Mouse (Mus musculus) midbrain, embryonic 15.5 days (tissue): Measurements from ENCODE around the gene Mrps6. TPM values are rescaled to one million over a fixed set of nuclear protein-coding genes. Genes with fewer than 3 reads are reported as not detected.
"Not testable (repeated sequence)": the region's sequence is repeated elsewhere in the genome, so short reads cannot be mapped to it uniquely, and the experiment has no call there.

ENCODE experiments used
- ATAC-seq: fragments of 200-750 bp; cut with Nextera tagmentation; replicated peaks from 2 replicates; pipeline ENCODE4 v1.8.0; 2017; ENCODE audit warnings: moderate TSS enrichment
- H3K27ac ChIP-seq: fragments of 300-500 bp; sonication (generic); 2 replicates; pipeline ENCODE4 v1.5.1; 2015; ENCODE audit warnings: mild to moderate bottlenecking, inconsistent platforms
- H3K27me3 ChIP-seq: fragments of 300-500 bp; sonication (generic); replicated peaks from 2 replicates; pipeline ENCODE4 v1.6.1; 2015; ENCODE audit warnings: inconsistent platforms
- H3K36me3 ChIP-seq: fragments of 300-500 bp; sonication (generic); replicated peaks from 2 replicates; pipeline ENCODE4 v1.6.1; 2015; ENCODE audit warnings: inconsistent platforms
- H3K4me1 ChIP-seq: fragments of 300-500 bp; sonication (generic); 2 replicates; pipeline ENCODE4 v1.6.1; 2015; ENCODE audit warnings: inconsistent platforms
- H3K4me2 ChIP-seq: fragments of 300-500 bp; sonication (generic); 2 replicates; pipeline ENCODE4 v1.6.1; 2015; ENCODE audit warnings: inconsistent platforms, mild to moderate bottlenecking, moderate library complexity
- H3K4me3 ChIP-seq: fragments of 300-500 bp; sonication (generic); 2 replicates; pipeline ENCODE4 v1.5.1; 2015; ENCODE audit warnings: mild to moderate bottlenecking, inconsistent platforms
- H3K9ac ChIP-seq: fragments of 300-500 bp; sonication (generic); 2 replicates; pipeline ENCODE4 v1.6.1; 2015; ENCODE audit warnings: mild to moderate bottlenecking, inconsistent platforms
- H3K9me3 ChIP-seq: fragments of 300-500 bp; sonication (generic); 2 replicates; pipeline ENCODE4 v1.6.1; 2016; ENCODE audit warnings: inconsistent platforms
- whole genome bisulfite sequencing: fragments of 180-500 bp; shearing (Covaris S2); methylation state at CpG from one replicate; pipeline ENCODE4 v1.1.7; 2015; ENCODE audit warnings: mixed read lengths; 5-methylcytosine and 5-hydroxymethylcytosine counted together
- polyA plus RNA-seq: library from polyadenylated mRNA; unstranded; fragments of >200 nt; fragmentation: Nextera tagmentation; extraction: Ambion mirVana; gene quantifications from 2 replicates; pipeline ENCODE4 v1.2.1, GENCODE M21; 2015

Mrps6 gene
- polyA plus RNA-seq, 1 experiment from 2014 or later: 163 TPM

DNA sequence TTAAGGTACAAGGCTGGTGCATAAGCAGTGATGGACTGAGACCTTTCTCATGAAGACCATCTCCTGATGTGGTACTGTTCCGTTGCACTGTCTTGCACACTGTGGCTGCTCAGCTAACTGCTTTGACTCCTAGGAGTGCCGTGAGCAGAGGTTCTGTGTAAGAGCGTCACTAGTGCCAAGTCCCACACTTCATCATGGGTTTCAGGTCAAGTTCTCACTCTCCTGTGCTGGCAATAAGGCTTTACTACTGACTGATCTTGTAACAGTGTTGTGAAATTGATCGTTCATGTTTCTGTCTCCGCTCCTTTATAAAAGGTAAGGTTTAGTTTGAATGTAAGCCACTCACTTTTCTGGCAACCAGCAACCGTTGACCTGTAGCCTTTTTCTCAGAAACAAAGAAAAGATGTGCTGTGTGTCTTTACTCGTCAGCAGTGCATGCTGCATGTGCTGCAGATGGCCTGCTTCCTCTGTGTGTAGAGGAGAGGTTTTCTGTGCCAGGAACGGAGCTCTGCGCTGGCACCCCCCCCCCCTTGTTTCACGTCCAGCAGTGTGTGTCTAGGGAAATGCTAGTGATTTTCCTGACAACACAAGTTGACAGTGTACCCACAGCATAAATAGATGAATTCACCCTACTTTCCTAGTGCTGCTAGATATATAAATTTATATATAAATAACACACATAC, 25.8 kb downstream of the Mrps6 start:
- H3K27me3 ChIP-seq: no peaks in the 10 kb centered on the region
- no peaks in the 10 kb centered on the region; the same call in 1 of the 2 replicates for H3K36me3 ChIP-seq
- no peaks in the 10 kb centered on the region for H3K4me1 ChIP-seq
- WGBS: 74% methylated on average over 10 of the region's 10 CpGs
- H3K9me3 ChIP-seq: no peaks in the 10 kb centered on the region
- H3K4me3 ChIP-seq: no peak overlapping the region
- H3K27ac ChIP-seq: no peak overlapping the region
- H3K4me2 ChIP-seq: no peak overlapping the region
- no peak overlapping the region for H3K9ac ChIP-seq
- ATAC-seq: no peak

DNA sequence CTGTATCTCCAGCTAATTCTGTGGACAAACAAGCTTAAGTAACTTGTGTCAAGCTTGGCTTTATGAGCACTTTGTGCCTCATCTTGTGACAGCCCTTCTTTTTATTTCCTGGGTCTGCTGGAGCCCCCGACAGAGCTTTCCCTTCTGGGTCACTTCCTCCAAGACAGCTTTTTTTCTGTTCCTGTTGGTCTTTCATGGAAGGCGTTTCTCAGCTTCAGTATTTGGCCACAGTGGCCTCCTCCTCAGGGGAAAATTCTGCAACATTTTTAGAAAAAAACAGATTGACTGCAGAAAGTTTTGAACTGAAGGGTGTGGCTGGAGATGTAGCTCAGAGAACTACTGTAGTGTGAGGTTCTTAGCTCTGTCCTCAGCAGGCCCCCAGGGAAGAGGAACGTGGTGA, 31.2 kb downstream of the Mrps6 start:
- H3K27me3 ChIP-seq: no peaks in the 10 kb centered on the region
- no peaks in the 10 kb centered on the region for H3K9me3 ChIP-seq
- peaks cover 8% of the 10 kb centered on the region; the same call in 1 of the 2 replicates for H3K4me1 ChIP-seq
- no peak for ATAC-seq
- H3K27ac ChIP-seq: no peak overlapping the region
- H3K36me3 ChIP-seq: no peaks in the 10 kb centered on the region
- H3K9ac ChIP-seq: no peak overlapping the region
- no peak overlapping the region for H3K4me2 ChIP-seq
- WGBS: 59% methylated on average over 3 of the region's 3 CpGs
- H3K4me3 ChIP-seq: no peak overlapping the region

DNA sequence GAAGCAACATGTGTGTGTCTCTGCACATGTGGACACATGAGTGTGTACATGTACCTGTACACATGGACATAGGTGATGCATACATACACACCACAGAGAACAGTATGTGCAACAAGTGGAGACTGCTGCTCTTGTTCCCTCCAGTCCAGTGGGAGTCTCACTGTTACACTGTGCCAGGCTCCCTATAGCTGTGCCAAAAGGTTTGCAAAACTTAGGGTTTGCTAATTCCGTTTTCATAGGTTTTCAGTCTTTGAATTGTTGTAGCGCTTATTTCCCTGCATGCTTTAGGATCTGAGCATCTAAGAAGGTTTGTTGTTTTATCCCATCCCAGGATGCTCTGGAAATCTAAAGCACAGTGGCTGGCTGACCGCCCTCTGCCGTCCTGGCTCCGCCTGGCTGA, 33.8 kb downstream of the Mrps6 start:
- H3K9ac ChIP-seq: no peak overlapping the region
- no peak overlapping the region for H3K27ac ChIP-seq
- WGBS: 57% methylated on average over 5 of the region's 5 CpGs
- H3K4me1 ChIP-seq: peaks cover 8% of the 10 kb centered on the region; the same call in 1 of the 2 replicates
- no peak overlapping the region for H3K4me3 ChIP-seq
- no peak overlapping the region for H3K4me2 ChIP-seq
- H3K9me3 ChIP-seq: no peaks in the 10 kb centered on the region
- H3K36me3 ChIP-seq: no peaks in the 10 kb centered on the region
- ATAC-seq: no peak
- no peaks in the 10 kb centered on the region for H3K27me3 ChIP-seq

DNA sequence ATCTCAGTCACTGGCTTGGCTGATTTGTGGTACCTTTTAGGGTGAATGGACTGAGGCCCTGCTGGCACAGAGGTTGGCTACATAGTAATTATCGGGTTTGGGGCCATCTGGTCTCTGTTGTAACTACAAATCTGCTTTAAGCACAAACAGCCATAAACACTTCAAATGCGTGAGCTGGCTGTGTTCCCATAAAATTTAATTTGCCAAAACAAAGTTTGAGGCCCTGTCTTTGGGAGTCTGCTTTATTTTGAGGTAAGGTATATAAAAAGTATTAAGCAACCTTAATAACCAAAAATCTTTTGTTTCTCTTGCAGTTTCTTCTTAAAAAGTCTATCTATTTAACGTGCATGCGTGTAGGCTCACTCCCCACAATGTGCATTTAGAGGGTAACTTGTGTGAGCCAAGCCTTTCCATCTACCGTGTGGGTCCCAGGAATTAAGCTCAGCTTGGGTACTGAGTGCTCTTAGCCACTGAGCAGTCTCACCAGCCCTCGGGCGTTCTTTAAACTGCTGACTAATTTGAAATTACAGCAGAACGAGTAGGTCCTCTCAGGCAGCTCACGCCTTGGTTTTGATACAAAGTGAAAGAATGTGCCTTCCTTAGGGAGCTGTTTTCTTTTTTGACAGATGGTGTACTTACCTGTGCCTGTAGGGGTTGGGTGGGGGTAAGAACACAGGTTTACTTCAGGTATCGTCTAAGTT, 40.4 kb downstream of the Mrps6 start:
- H3K36me3 ChIP-seq: no peaks in the 10 kb centered on the region
- ATAC-seq: no peak
- peaks cover 4% of the 10 kb centered on the region; the same call in 1 of the 2 replicates for H3K4me1 ChIP-seq
- no peaks in the 10 kb centered on the region for H3K27me3 ChIP-seq
- no peak overlapping the region for H3K4me2 ChIP-seq
- WGBS: 81% methylated on average over 10 of the region's 10 CpGs
- no peak overlapping the region for H3K27ac ChIP-seq
- no peaks in the 10 kb centered on the region for H3K9me3 ChIP-seq
- no peak overlapping the region for H3K4me3 ChIP-seq
- no peak overlapping the region for H3K9ac ChIP-seq

DNA sequence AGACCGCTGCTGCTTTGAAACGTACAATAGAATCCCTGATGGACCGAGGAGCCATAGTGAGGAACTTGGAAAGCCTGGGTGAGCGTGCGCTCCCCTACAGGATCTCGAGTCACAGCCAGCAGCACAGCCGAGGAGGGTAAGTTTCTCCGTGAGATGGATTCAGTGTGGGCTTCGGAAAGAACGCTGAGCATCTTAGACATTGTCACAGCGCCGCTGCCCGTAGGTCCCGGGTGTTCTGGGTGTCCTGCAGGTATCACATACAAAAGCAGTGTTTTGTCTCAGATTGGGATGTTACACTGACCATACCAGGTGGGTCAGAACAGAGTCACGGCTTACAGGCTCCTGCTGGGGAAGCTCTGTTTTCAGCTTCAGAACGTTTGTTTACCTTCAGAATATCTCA, 41.5 kb downstream of the Mrps6 start:
- Histone ChIP-seq H3K36me3 (no peaks in the 10 kb centered on the region), H3K27me3 (no peaks in the 10 kb centered on the region), H3K4me1 (peaks cover 7% of the 10 kb centered on the region; the same call in 1 of the 2 replicates), H3K9ac (no peak overlapping the region), H3K27ac (peak overlapping the region; percentile 49), H3K9me3 (no peaks in the 10 kb centered on the region), H3K4me2 (no peak overlapping the region), H3K4me3 (no peak overlapping the region)
- no peak for ATAC-seq
- WGBS: 85% methylated on average over 16 of the region's 16 CpGs

DNA sequence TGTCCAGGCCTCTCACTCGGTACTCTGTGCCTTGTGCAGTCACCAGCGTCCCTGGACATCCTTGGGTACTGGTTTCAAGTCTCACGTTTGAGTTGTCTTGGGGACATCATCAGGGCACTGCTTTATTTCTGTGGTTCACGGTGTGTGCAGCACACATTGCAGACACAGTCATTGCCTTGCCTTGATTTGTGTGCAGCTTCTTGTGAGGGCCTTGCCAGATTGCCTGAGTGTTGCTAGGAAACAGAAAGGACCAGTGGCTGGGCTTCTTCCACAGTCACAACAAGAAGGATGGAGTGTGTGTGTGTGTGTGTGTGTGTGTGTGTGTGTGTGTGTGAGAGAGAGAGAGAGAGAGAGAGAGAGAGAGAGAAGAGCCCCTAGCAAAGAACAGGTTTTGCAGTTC, 42.0 kb downstream of the Mrps6 start:
- Histone ChIP-seq H3K27me3 (no peaks in the 10 kb centered on the region), H3K4me2 (no peak overlapping the region), H3K4me3 (no peak overlapping the region), H3K36me3 (no peaks in the 10 kb centered on the region), H3K9ac (no peak overlapping the region), H3K4me1 (peaks cover 7% of the 10 kb centered on the region; the same call in 1 of the 2 replicates), H3K27ac (peak overlapping the region; percentile 49), H3K9me3 (no peaks in the 10 kb centered on the region)
- WGBS: 70% methylated on average over 4 of the region's 4 CpGs
- no peak; the same call in 1 of the 2 replicates for ATAC-seq

DNA sequence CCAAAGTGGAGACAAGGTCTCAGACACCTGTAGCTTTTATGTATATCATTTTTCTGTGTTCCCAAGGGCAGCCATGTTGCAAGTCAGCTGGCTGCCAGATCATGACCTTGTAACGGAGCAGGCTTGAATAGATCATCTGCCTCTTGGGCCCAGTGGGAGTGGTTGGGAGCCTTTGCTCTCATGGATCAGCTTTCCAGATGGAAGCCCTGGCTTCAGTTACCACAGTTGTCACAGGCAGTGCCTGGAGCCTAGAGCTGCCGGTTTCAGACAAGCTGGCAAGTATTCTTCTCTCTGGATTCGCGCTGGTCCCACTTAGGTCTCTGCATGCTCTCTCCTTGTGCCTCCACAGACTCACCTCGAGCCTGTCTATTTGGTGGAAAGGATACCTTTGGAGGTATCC, 44.0 kb downstream of the Mrps6 start:
- Histone ChIP-seq H3K4me3 (no peak overlapping the region), H3K27me3 (no peaks in the 10 kb centered on the region), H3K36me3 (no peaks in the 10 kb centered on the region), H3K4me2 (no peak overlapping the region), H3K9me3 (no peaks in the 10 kb centered on the region), H3K27ac (no peak overlapping the region), H3K9ac (no peak overlapping the region), H3K4me1 (peaks cover 7% of the 10 kb centered on the region; the same call in 1 of the 2 replicates)
- 79% methylated on average over 5 of the region's 5 CpGs for WGBS
- ATAC-seq: no peak

DNA sequence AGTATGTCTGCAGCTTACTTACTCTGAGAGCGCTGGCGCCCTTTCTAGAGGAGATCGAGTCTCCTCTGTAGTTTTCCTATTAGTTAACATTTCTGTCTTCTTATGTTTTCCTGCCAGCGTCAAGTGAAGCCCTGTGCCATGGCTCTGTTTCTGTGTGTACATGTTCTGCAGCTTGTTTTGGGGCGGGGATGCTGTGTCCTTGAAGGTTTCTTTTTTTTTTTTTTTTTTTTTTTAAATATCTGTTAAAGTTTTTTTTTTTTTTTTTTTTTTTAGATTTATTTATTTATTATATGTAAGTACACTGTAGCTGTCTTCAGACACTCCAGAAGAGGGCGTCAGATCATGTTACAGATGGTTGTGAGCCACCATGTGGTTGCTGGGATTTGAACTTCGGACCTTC, 44.9 kb downstream of the Mrps6 start:
- H3K36me3 ChIP-seq, H3K4me2 ChIP-seq, H3K4me3 ChIP-seq, H3K27me3 ChIP-seq, ATAC-seq, H3K9ac ChIP-seq, H3K9me3 ChIP-seq, H3K4me1 ChIP-seq, H3K27ac ChIP-seq: not testable (repeated sequence)
- WGBS: 95% methylated on average over 7 of the region's 7 CpGs

DNA sequence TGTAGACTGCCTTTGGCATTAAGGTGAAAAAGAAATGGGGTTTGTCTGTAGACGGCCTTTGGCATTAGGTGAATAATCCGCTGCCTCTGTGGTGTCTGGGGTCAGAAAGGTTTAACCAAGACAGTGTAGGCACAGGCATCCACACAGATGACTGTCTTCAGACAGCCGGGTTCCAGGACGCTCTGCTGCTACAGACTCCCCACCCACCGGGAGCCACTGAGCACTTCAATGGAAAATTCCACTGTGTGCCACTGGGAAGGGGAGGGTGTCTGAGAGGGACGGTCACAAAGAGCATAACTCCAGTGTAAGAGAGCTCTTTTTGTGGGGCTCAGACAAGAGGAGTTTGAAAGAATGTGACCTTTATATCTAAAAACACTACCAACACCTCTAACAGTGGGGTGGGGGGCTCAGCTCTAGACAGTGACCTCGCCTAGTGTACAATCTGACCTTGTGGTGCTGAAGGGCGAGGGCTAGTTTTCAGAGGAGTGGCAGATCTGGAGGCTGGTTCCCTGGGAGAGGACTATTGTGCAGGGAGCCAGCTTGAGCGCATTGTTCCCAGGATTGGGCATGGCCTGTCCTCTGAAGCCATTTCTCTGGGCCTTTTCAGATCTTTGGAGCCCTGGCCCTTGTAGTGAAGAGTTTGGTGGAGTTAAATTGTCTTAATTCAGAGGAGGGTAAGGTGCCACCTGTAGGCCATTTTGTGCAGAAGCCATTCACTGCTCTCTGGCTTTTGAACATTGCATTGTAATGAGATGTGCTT, 45.7 kb downstream of the Mrps6 start:
- no peak overlapping the region for H3K9ac ChIP-seq
- no peaks in the 10 kb centered on the region for H3K9me3 ChIP-seq
- no peak overlapping the region for H3K4me3 ChIP-seq
- peaks cover 7% of the 10 kb centered on the region; the same call in 1 of the 2 replicates for H3K4me1 ChIP-seq
- 0 out of 2 replicates have a peak, but pooled peaks have one; percentile 35 for ATAC-seq
- H3K27me3 ChIP-seq: no peaks in the 10 kb centered on the region
- WGBS: 21% methylated on average over 9 of the region's 9 CpGs
- no peaks in the 10 kb centered on the region for H3K36me3 ChIP-seq
- H3K27ac ChIP-seq: 0 out of 2 replicates have a peak overlapping the region, but pooled peaks have one; percentile 1
- H3K4me2 ChIP-seq: no peak overlapping the region

DNA sequence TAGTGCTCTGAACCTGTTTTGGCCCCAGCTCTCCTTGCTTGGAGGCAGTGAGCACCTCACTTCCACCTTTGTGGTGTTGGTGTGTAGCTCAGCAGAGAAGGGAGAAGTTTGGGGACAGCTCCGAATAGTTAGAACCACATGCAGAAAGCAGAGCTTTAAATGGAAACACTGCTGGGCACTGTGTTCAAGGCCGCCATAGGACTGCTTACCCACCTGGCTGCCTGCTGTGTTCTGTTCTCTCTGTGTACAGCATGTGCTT, 46.2 kb downstream of the Mrps6 start:
- Histone ChIP-seq H3K9ac (no peak overlapping the region), H3K27ac (no peak overlapping the region), H3K9me3 (no peaks in the 10 kb centered on the region), H3K27me3 (no peaks in the 10 kb centered on the region), H3K36me3 (no peaks in the 10 kb centered on the region), H3K4me1 (peaks cover 7% of the 10 kb centered on the region; the same call in 1 of the 2 replicates), H3K4me2 (no peak overlapping the region), H3K4me3 (no peak overlapping the region)
- no peak for ATAC-seq
- 79% methylated on average over 2 of the region's 2 CpGs for WGBS

DNA sequence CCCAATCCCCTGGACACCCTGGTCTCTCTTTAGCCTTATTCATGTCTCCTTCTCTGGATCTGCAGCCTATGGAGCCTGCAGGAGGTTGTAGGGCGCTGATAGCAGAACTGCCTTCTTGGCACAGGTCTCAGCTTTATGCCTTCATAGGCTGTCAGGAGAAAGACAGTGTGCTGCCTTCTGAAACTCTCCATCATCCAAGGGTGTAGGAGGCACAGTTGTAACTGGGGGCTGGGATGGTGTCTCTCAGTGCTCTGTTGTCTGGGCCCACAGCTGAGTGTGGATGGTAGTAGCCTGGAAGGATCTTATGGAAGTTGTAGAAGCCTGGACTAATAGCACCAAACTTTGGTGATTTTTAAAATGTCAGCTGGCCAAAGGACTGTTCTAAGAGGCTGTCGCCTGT, 46.9 kb downstream of the Mrps6 start:
- no peak for ATAC-seq
- Histone ChIP-seq H3K9me3 (no peaks in the 10 kb centered on the region), H3K4me2 (no peak overlapping the region), H3K27me3 (no peaks in the 10 kb centered on the region), H3K4me3 (no peak overlapping the region), H3K36me3 (no peaks in the 10 kb centered on the region), H3K9ac (no peak overlapping the region), H3K4me1 (peaks cover 7% of the 10 kb centered on the region; the same call in 1 of the 2 replicates), H3K27ac (no peak overlapping the region)
- 96% methylated on average over 2 of the region's 2 CpGs for WGBS

DNA sequence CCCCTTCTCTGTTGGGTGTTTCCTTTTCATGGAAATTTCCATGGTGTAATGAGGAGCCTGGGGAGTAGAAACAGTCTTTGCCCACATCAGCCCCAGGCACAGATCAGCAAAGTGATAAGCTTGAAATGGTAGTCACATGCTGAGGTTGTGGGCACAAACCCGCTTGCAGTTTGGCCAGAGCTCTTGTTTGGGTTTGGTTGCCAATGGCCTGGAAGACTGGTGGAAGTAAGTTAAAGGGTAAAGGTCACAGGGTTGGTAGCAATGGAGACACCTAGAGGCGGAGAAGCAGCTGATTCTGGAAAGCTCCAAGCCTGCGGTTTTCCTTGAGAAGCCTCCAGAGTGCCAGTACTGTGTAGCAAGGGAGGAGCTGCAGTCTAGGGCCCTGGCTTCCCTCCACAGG, 47.6 kb downstream of the Mrps6 start:
- 74% methylated on average over 3 of the region's 3 CpGs for WGBS
- Histone ChIP-seq H3K4me3 (no peak overlapping the region), H3K4me1 (peaks cover 5% of the 10 kb centered on the region; the same call in 1 of the 2 replicates), H3K9me3 (no peaks in the 10 kb centered on the region), H3K36me3 (no peaks in the 10 kb centered on the region), H3K27me3 (no peaks in the 10 kb centered on the region), H3K27ac (no peak overlapping the region), H3K4me2 (no peak overlapping the region), H3K9ac (no peak overlapping the region)
- ATAC-seq: no peak
